Mouse (Mus musculus): ENCODE measurements around the gene Olfr183.
"Not testable (repeated sequence)": the region's sequence is repeated elsewhere in the genome, so short reads cannot be mapped to it uniquely, and the experiment has no call there.

Gene Olfr183

DNA sequence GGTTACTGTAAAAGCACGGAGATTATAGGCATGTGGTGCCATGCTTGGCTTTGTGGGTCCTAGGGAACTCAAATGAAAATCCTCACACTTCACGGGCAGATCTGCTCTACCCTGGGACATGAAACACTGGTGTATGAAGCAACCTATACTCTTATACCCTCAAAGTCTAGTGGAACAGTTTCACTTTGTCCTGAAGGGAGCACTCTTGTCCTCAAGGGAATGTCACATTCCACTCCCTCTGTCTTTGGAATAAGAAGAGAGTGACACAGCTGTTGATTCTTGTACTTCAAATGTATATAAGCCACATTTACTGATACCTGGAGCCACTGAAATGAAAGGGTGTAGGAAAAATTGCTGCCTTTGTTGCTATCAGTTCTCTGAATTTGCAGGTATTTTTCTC, at the start of gene Olfr183:
Olfr183 (plus strand) TSS at position 301 of the 400 bp plus-strand sequence.
- no peak for DNase-seq (ENCODE audit: low spot score in 2 of 2)

DNA sequence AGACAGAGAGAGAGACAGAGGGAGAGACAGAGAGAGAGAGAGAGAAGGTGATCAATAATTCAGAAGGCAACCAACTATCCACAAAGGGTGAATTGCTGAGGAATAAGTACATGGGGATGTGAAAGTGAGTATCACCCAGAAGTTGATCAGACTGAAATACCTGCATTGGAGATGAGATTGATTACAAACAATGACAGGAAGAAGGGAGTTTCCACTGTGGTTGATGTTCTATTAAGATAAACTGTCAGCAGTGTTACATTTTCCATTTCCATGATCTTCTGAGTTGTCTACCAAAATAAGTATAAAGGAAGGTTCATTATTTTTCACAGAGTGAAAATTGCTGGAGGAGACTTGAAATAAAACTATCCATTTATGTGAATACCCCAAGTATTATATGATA, 12.0 kb downstream of the Olfr183 start:
- DNase-seq (ENCODE audit: low spot score in 2 of 2) = no peak

DNA sequence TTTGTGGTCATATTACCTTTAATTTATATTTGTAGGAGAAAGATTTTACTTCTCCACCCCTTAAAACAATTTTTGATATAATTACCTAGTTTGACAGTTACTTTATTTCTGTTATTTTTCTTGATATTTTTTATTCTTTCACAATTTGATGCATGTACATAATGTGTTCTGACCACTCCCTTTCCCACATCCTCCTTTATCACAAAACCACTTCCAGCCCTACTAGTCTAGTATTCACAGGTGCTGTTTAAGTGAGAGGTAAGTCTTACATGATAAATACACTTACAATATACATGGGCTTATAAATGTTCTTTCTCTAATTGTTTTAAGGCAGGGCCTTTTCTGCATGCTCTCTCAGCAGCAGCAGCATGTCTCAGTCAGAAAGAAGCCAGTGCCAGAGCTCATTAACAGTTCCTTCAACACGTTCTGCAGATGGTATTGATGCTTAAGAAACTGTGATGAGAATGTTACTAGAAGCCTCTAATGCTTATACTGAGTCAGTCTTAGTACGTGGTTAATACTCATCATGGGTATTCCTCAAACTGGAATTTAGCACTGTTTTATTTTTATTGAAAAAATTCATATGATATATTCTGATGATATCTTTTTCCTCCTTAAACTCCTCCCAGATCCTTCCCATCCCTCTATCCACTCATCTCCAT, 18.3 kb downstream of the Olfr183 start:
- DNase-seq (ENCODE audit: low spot score in 2 of 2) = no peak

DNA sequence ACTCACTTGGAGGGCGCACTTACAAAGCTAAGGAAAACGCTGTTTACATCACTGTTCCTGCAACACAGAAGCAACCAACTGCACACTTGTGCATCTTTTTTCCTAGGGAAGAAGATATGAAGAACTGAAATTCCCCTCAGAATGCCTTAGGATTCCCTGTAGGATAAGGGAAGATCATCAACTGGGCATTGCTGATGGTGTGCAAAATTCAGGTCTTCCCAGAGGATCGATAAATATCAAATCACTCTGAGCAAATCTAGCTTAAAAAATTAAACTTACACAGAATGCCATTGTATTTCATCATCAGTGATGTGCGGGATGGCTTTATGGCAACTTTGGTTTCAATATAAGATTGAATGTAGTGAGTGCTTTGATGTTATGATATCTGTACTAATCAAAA, 35.0 kb downstream of the Olfr183 start, which contains the start of gene Olfr186:
Olfr186 (minus strand) TSS at position 101 of the 400 bp plus-strand sequence.
- DNase-seq (ENCODE audit: low spot score in 2 of 2) = no peak

DNA sequence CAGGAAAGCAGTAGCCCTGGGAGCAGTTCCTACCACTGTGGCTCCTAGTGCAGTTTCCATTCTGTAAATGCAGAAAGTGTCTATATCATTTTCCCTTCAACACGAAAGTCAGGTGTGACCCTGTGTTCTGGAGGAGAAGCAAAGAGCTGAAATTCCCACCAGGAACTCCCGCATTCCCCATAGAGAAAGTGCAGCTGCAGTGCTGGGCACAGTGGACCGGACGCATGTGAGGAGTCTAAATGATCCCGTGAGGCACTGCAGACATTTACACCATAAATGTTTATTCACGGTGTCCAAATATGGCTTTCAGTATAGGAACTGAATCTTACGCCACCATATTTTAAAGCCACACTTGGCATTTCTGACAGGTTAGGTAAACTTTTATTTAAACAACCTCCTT, 44.6 kb downstream of the Olfr183 start, which contains the start of gene Olfr187:
Olfr187 (minus strand) TSS at position 58 of the 400 bp plus-strand sequence.
- DNase-seq (ENCODE audit: low spot score in 2 of 2) = no peak

DNA sequence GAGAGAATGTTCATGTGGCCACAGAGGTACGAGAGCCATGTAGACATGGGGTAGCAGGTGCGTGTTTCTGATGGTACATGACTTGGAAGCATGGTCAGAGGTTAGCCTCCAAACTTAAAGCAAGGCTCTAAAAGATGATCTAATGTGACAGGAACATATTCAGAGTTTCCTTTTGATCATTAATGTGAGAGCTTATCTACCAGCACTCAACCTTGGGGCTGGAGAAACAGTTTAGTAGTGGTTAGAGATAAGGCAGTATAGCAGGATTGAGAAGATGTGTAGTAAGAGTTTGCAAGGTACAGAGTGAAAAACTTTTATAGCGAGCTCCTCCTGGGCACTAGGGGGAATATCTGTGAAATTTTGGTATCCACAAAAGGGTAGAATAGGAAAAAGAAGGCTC, 50.7 kb downstream of the Olfr183 start:
- DNase-seq (ENCODE audit: low spot score in 2 of 2) = no peak

DNA sequence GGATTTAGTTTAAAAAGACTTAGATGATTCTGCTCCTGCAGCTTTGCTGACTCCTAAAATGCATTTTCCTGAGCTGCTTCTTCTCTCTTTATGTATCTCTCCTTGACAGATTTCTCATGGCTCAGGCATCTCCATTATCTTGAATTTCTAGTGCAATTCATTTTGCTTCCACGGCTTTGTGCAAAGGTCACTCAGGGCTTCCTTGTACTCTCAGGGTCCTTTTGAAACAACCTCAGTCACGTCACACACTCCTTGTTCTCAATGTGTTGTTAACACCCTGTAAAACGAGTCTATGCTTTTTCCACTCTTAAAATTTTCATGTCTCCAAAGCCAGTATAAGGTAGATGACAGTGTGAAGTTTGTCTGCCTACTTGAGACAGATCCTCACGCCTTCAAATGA, 52.4 kb downstream of the Olfr183 start:
- DNase-seq (ENCODE audit: low spot score in 2 of 2) = no peak

DNA sequence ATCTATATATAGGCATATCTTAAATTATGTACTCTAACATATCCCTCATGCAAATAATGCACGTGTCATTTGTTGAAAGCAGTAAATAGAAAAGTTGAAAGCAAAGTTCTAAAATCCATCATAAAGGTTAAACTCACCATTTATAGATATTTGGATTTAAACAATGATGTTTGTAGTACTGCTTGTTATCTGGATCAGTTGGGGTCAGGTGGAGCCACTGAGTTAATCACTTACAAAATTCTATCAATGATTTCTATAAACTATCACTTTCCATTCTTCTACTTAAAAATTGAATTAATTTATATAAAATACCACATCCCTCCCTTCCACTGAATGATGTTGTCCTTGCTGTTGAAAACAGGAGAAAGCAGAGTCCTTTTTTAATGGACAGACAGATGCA, 53.7 kb downstream of the Olfr183 start:
- DNase-seq (ENCODE audit: low spot score in 2 of 2) = no peak

DNA sequence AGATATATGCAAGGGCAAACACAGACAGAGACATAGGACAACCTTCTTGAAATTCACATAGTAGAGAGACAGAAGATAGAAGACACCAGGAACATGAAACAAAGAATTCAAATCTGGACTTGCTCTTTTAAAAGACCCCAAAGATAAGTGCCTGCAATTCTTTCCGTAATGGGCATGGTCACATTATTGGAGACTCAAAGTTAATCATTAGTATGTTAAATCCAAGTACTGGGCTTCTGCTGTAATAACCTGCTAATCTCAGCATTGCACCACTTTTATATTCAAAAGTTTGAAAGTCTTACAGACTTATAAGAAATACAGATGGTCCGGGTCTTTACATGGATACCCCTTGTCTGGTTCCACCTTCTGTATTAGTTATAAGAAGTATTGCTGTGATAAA, 54.1 kb downstream of the Olfr183 start:
- not testable (repeated sequence) for DNase-seq (ENCODE audit: low spot score in 2 of 2)

Data from frontal cortex, postnatal 14 days (tissue).